Mouse (Mus musculus): ENCODE measurements around the gene Naa25. TPM values are rescaled to one million over a fixed set of nuclear protein-coding genes. Genes with fewer than 3 reads are reported as not detected.

The Naa25 gene
- polyA plus RNA-seq, 1 experiment from 2014 or later = 48.3 TPM

DNA sequence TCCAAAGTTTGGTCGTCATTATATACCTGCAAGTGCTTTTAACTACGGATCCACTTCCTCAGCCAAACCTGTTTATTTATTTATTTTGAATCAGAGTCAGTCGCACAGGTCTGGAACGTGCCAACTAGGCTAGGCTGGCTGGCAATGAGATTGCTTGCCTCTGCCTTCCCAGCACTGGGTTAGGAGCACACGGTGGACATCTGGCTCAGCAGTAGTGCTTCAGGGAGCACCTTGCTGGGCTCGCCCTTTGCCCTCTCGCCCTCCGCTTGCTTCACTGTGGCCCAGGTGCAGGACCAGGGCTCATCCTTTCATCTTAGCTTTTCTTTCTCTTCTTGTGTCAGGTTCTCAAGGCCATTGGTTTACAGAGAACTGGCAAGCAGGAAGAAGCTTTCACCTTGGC, 10.1 kb downstream of the Naa25 start:
- Histone ChIP-seq H3K27ac (ENCODE audit: low read length) (no peak overlapping the region), H3K9ac (ENCODE audit: low read depth, low read length) (no peak overlapping the region), H3K36me3 (ENCODE audit: control insufficient read depth, insufficient read depth, low read length) (peaks cover 2% of the 10 kb centered on the region; the same call in 1 of the 2 replicates), H3K27me3 (replicated peaks; ENCODE audit: control insufficient read depth, insufficient read depth, low read length) (no peaks in the 10 kb centered on the region), H3K4me2 (ENCODE audit: low read depth, low read length) (no peak overlapping the region), H3K4me3 (ENCODE audit: low read length) (no peak overlapping the region), H3K9me3 (ENCODE audit: control insufficient read depth, low read length) (no peaks in the 10 kb centered on the region), H3K4me1 (ENCODE audit: control insufficient read depth, insufficient read depth, low read length) (peaks cover 3% of the 10 kb centered on the region; the same call in 1 of the 2 replicates)
- WGBS = 84% methylated on average over 8 of the region's 8 CpGs
- ATAC-seq = no peak

DNA sequence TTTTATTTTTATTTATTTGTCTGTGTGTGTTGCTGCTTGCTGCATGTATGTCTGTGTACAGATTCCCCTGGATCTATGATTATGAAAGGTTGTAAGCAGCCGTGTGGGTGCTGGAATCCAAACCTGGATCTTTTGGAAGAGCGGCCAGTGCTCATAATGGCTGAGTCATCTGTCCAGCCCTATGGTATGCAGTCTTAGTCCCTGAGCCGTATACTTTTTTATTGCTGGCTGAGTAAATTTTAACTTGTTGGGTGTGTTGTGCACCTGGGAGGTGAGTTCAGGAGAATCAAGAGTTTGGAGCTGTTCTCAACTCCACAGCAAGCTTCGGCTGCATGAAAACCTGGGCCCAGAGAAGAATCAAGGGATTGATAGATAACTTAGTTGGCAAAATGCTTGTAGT, 13.2 kb downstream of the Naa25 start:
- Histone ChIP-seq H3K36me3 (ENCODE audit: control insufficient read depth, insufficient read depth, low read length) (peaks cover 12% of the 10 kb centered on the region), H3K9me3 (ENCODE audit: control insufficient read depth, low read length) (no peaks in the 10 kb centered on the region), H3K27ac (ENCODE audit: low read length) (no peak overlapping the region), H3K27me3 (replicated peaks; ENCODE audit: control insufficient read depth, insufficient read depth, low read length) (no peaks in the 10 kb centered on the region), H3K4me1 (ENCODE audit: control insufficient read depth, insufficient read depth, low read length) (peaks cover 3% of the 10 kb centered on the region; the same call in 1 of the 2 replicates), H3K9ac (ENCODE audit: low read depth, low read length) (no peak overlapping the region), H3K4me3 (ENCODE audit: low read length) (no peak overlapping the region), H3K4me2 (ENCODE audit: low read depth, low read length) (no peak overlapping the region)
- 64% methylated on average over 4 of the region's 4 CpGs for WGBS
- peak; percentile 74; the same call in 1 of the 2 replicates for ATAC-seq

DNA sequence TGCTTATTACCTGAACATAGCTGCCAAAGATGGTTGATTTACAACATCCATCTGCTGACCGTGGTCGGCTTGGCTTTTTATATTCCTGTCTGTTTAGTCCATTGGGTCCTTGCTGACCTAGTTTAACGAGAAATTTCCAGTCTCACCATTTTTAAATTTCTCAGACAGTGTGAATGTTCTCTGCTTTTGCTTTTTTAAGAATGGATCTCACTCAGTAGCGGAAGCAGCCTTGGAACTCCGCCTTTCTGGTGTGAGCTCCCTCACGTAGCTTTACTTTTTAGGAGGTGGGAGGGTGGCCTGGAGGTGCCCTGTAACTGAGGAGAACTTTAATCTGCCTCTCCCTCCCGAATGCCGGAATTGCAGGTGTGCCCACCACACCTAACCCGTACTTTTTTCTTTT, 23.0 kb downstream of the Naa25 start:
- H3K27me3 ChIP-seq (replicated peaks; ENCODE audit: control insufficient read depth, insufficient read depth, low read length) = no peaks in the 10 kb centered on the region
- no peak overlapping the region for H3K9ac ChIP-seq (ENCODE audit: low read depth, low read length)
- WGBS = 90% methylated on average over 9 of the region's 9 CpGs
- no peak overlapping the region for H3K4me3 ChIP-seq (ENCODE audit: low read length)
- no peaks in the 10 kb centered on the region for H3K9me3 ChIP-seq (ENCODE audit: control insufficient read depth, low read length)
- H3K4me1 ChIP-seq (ENCODE audit: control insufficient read depth, insufficient read depth, low read length) = no peaks in the 10 kb centered on the region
- H3K4me2 ChIP-seq (ENCODE audit: low read depth, low read length) = no peak overlapping the region
- no peak for ATAC-seq
- H3K36me3 ChIP-seq (ENCODE audit: control insufficient read depth, insufficient read depth, low read length) = peaks cover 42% of the 10 kb centered on the region
- no peak overlapping the region for H3K27ac ChIP-seq (ENCODE audit: low read length)

DNA sequence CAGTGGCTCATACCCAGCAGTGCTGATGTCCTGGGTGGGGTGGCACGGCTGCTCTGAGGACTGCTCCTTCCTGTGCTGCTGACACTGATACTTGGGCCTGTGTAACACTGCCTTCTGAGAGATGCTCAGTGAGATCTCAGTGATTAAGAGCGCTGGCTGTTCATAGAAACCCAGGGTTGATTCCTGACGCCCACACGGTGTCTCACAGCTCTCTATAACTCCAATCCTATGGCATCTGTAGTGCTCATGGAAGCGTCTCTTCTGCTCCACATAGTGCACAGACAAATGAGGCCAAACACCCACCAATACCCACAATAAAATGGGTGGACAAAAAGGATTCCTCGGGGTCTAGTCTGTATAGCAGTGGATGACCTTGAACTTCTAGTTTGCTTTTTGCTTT, 25.1 kb downstream of the Naa25 start:
- Histone ChIP-seq H3K27ac (ENCODE audit: low read length) (no peak overlapping the region), H3K27me3 (replicated peaks; ENCODE audit: control insufficient read depth, insufficient read depth, low read length) (no peaks in the 10 kb centered on the region), H3K4me3 (ENCODE audit: low read length) (no peak overlapping the region), H3K9ac (ENCODE audit: low read depth, low read length) (no peak overlapping the region), H3K4me2 (ENCODE audit: low read depth, low read length) (no peak overlapping the region), H3K9me3 (ENCODE audit: control insufficient read depth, low read length) (no peaks in the 10 kb centered on the region), H3K4me1 (ENCODE audit: control insufficient read depth, insufficient read depth, low read length) (no peaks in the 10 kb centered on the region), H3K36me3 (ENCODE audit: control insufficient read depth, insufficient read depth, low read length) (peaks cover 43% of the 10 kb centered on the region)
- 96% methylated on average over 6 of the region's 6 CpGs for WGBS
- no peak for ATAC-seq

DNA sequence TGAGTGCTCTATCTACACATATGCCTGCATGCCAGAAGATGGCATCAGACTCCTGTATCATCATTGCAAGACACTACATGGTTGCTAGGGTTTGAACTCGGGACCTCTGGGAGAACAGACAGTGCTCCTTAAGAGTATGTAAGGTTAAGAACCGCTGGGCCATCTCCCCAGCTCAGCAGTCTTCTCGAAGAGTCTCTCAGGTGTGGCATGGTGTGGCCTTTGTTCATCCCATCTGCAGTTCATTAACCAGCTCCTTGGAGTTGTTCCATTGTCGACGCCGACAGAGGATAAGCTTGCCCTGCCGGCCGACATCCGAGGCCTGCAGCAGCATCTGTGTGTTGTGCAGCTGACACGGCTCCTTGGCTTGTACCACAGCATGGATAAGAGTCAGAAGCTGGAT, 25.6 kb downstream of the Naa25 start:
- Histone ChIP-seq H3K27me3 (replicated peaks; ENCODE audit: control insufficient read depth, insufficient read depth, low read length) (no peaks in the 10 kb centered on the region), H3K4me3 (ENCODE audit: low read length) (no peak overlapping the region), H3K4me2 (ENCODE audit: low read depth, low read length) (no peak overlapping the region), H3K36me3 (ENCODE audit: control insufficient read depth, insufficient read depth, low read length) (peaks cover 41% of the 10 kb centered on the region), H3K9me3 (ENCODE audit: control insufficient read depth, low read length) (no peaks in the 10 kb centered on the region), H3K27ac (ENCODE audit: low read length) (no peak overlapping the region), H3K4me1 (ENCODE audit: control insufficient read depth, insufficient read depth, low read length) (no peaks in the 10 kb centered on the region), H3K9ac (ENCODE audit: low read depth, low read length) (no peak overlapping the region)
- no peak for ATAC-seq
- WGBS = 90% methylated on average over 10 of the region's 10 CpGs

DNA sequence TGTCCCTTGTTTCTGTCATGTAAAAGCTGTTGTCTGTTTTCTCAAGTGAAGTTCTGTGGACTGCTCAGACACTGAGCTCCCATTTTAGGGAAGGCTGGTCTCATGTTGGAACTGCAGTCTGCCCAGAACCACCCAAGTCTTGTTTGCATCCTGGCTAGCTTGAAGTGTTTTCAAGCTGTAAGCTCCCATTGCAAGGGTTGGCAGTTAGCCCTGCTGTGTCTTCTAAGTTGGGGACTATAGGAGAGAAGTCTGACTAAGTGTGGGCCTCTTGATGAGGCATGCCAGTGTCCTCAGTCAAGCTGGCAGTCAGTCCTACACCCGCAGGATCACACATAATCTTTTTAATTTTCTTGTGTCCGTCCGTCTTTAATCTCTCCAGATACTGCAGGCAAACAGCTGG, 31.2 kb downstream of the Naa25 start:
- Histone ChIP-seq H3K9ac (ENCODE audit: low read depth, low read length) (no peak overlapping the region), H3K4me1 (ENCODE audit: control insufficient read depth, insufficient read depth, low read length) (no peaks in the 10 kb centered on the region), H3K27me3 (replicated peaks; ENCODE audit: control insufficient read depth, insufficient read depth, low read length) (no peaks in the 10 kb centered on the region), H3K27ac (ENCODE audit: low read length) (no peak overlapping the region), H3K9me3 (ENCODE audit: control insufficient read depth, low read length) (no peaks in the 10 kb centered on the region), H3K4me2 (ENCODE audit: low read depth, low read length) (no peak overlapping the region), H3K4me3 (ENCODE audit: low read length) (no peak overlapping the region), H3K36me3 (ENCODE audit: control insufficient read depth, insufficient read depth, low read length) (peaks cover 20% of the 10 kb centered on the region)
- ATAC-seq = no peak
- 94% methylated on average over 3 of the region's 3 CpGs for WGBS

DNA sequence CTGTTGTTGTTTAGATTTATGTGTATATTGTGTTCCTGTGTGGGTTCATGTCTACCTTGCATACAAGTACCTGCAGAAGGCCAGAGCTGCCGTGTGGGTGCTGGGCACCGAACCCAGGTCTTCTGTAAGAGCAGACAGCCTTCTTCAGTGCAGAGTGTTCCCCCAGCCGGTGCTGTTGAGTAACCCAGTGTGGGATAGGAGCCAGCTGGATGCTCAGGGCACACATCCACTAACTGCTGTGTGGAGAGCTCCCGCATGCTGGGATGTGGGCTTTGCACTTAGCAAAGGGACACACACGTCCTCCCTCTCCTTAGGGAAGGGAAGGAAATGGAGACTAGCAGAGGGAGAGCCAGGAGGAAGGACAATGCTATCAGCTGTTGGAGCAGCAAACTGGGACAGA, 40.4 kb downstream of the Naa25 start:
- 85% methylated on average over 5 of the region's 5 CpGs for WGBS
- H3K9me3 ChIP-seq (ENCODE audit: control insufficient read depth, low read length) = no peaks in the 10 kb centered on the region
- no peak overlapping the region for H3K27ac ChIP-seq (ENCODE audit: low read length)
- H3K27me3 ChIP-seq (replicated peaks; ENCODE audit: control insufficient read depth, insufficient read depth, low read length) = no peaks in the 10 kb centered on the region
- H3K9ac ChIP-seq (ENCODE audit: low read depth, low read length) = no peak overlapping the region
- no peaks in the 10 kb centered on the region for H3K4me1 ChIP-seq (ENCODE audit: control insufficient read depth, insufficient read depth, low read length)
- no peak overlapping the region for H3K4me3 ChIP-seq (ENCODE audit: low read length)
- no peak overlapping the region for H3K4me2 ChIP-seq (ENCODE audit: low read depth, low read length)
- ATAC-seq = no peak
- peaks cover 35% of the 10 kb centered on the region for H3K36me3 ChIP-seq (ENCODE audit: control insufficient read depth, insufficient read depth, low read length)

DNA sequence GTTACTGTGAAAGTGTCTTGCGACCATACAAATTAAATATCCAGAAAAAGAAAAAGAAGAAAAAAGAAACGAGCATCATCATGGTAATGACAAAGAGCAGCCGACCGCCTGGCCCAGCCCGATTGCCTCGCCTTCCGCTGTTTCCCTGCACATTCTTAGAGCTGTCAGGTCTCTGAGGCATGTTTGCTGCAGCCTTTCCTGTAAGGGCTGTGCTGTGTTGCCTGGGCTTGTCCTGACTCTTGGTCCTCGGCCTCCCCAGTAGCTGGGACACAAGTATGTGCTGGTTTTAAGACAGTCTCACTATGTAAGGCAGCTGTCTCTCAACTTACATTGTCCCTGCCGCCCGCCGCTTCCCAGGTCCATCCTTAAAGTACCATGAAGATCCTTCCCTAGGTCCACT, 41.0 kb downstream of the Naa25 start:
- H3K4me3 ChIP-seq (ENCODE audit: low read length) = no peak overlapping the region
- H3K27me3 ChIP-seq (replicated peaks; ENCODE audit: control insufficient read depth, insufficient read depth, low read length) = no peaks in the 10 kb centered on the region
- H3K9me3 ChIP-seq (ENCODE audit: control insufficient read depth, low read length) = no peaks in the 10 kb centered on the region
- peaks cover 36% of the 10 kb centered on the region for H3K36me3 ChIP-seq (ENCODE audit: control insufficient read depth, insufficient read depth, low read length)
- no peak overlapping the region for H3K4me2 ChIP-seq (ENCODE audit: low read depth, low read length)
- H3K27ac ChIP-seq (ENCODE audit: low read length) = no peak overlapping the region
- ATAC-seq = no peak
- no peak overlapping the region for H3K9ac ChIP-seq (ENCODE audit: low read depth, low read length)
- H3K4me1 ChIP-seq (ENCODE audit: control insufficient read depth, insufficient read depth, low read length) = no peaks in the 10 kb centered on the region
- WGBS = 92% methylated on average over 11 of the region's 11 CpGs

DNA sequence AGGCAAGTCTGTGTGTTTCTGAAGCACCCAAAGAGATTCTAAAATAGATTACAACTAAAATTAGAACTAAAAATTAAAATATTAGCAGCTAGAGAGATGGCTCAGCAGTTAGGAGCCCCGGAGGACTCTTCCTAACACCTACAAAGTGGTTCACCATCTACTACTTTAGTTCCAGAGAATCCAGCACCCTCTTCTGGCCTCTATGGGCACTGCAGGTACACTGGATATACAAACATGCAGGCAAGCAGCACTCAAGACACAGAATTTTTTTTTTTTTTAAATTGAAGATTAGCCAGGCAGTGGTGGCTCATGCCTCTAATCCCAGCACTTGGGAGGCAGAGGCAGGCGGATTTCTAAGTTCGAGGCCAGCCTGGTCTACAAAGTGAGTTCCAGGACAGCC, 45.8 kb downstream of the Naa25 start:
- Histone ChIP-seq H3K4me2 (ENCODE audit: low read depth, low read length) (no peak overlapping the region), H3K36me3 (ENCODE audit: control insufficient read depth, insufficient read depth, low read length) (peaks cover 42% of the 10 kb centered on the region), H3K27ac (ENCODE audit: low read length) (no peak overlapping the region), H3K9ac (ENCODE audit: low read depth, low read length) (no peak overlapping the region), H3K9me3 (ENCODE audit: control insufficient read depth, low read length) (no peaks in the 10 kb centered on the region), H3K4me1 (ENCODE audit: control insufficient read depth, insufficient read depth, low read length) (no peaks in the 10 kb centered on the region), H3K27me3 (replicated peaks; ENCODE audit: control insufficient read depth, insufficient read depth, low read length) (no peaks in the 10 kb centered on the region), H3K4me3 (ENCODE audit: low read length) (no peak overlapping the region)
- ATAC-seq = no peak
- 93% methylated on average over 3 of the region's 3 CpGs for WGBS

DNA sequence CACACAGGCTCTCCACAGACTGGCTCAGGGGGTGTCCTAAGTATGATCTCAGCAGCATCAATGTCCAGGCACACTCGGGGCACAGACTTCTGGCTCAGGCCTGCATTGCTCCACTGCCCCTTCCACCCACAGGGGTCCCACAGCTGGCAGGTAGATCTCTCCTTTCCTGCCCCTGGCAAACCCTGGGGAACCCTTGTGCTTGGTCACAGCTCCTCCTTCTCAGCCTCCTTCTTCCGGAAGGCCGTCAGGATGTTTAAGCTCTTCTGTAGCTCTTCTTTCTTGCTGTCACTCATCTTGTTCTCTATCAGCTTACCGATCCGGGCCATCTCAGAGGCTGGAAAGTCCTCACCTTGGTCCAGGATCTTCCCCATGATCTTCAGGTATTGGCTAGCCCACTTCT, 47.1 kb downstream of the Naa25 start:
- Histone ChIP-seq H3K4me1 (ENCODE audit: control insufficient read depth, insufficient read depth, low read length) (peaks cover 3% of the 10 kb centered on the region; the same call in 1 of the 2 replicates), H3K4me2 (ENCODE audit: low read depth, low read length) (no peak overlapping the region), H3K27ac (ENCODE audit: low read length) (no peak overlapping the region), H3K4me3 (ENCODE audit: low read length) (no peak overlapping the region), H3K9me3 (ENCODE audit: control insufficient read depth, low read length) (no peaks in the 10 kb centered on the region), H3K36me3 (ENCODE audit: control insufficient read depth, insufficient read depth, low read length) (peaks cover 33% of the 10 kb centered on the region), H3K9ac (ENCODE audit: low read depth, low read length) (no peak overlapping the region), H3K27me3 (replicated peaks; ENCODE audit: control insufficient read depth, insufficient read depth, low read length) (no peaks in the 10 kb centered on the region)
- WGBS = 83% methylated on average over 5 of the region's 5 CpGs
- ATAC-seq = no peak; the same call in 1 of the 2 replicates

Data from intestine, embryonic 16.5 days (tissue).